Mouse (Mus musculus) limb, embryonic 11.5 days (tissue): ENCODE data around the gene Asb16. TPM values are rescaled to one million over a fixed set of nuclear protein-coding genes. Genes with fewer than 3 reads are reported as not detected.

Source experiments
- ATAC-seq: fragments of 200-750 bp; cut with Nextera tagmentation; 2 replicates; pipeline ENCODE4 v1.8.0; 2017; ENCODE audit warnings: low read depth; ENCODE audit not compliant: insufficient number of reproducible peaks, low FRiP score, low TSS enrichment
- DNase-seq: peaks from one replicate; pipeline ENCODE4 v3.0.0-alpha.2; 2015; ENCODE audit warnings: low spot score
- H3K27ac ChIP-seq: fragments of 300-500 bp; sonication (generic); replicated peaks from 2 replicates; pipeline ENCODE4 v1.5.1; 2014; ENCODE audit warnings: low read depth, mild to moderate bottlenecking, low read length
- H3K27me3 ChIP-seq: fragments of 300-500 bp; sonication (generic); 2 replicates; pipeline ENCODE4 v1.6.1; 2014; ENCODE audit warnings: mild to moderate bottlenecking, low read length, mixed read lengths; ENCODE audit not compliant: control insufficient read depth, insufficient read depth
- H3K36me3 ChIP-seq: fragments of 300-500 bp; sonication (generic); 2 replicates; pipeline ENCODE4 v1.6.1; 2014; ENCODE audit warnings: mild to moderate bottlenecking, low read length, moderate library complexity, mixed read lengths; ENCODE audit not compliant: control insufficient read depth, insufficient read depth
- H3K4me1 ChIP-seq: fragments of 300-500 bp; sonication (generic); 2 replicates; pipeline ENCODE4 v1.6.1; 2014; ENCODE audit warnings: low read length, mixed read lengths; ENCODE audit not compliant: control insufficient read depth, insufficient read depth
- H3K4me2 ChIP-seq: fragments of 300-500 bp; sonication (generic); 2 replicates; pipeline ENCODE4 v1.6.1; 2014; ENCODE audit warnings: low read depth, mild to moderate bottlenecking, moderate library complexity; ENCODE audit not compliant: severe bottlenecking
- H3K4me3 ChIP-seq: fragments of 300-500 bp; sonication (generic); 2 replicates; pipeline ENCODE4 v1.5.1; 2014; ENCODE audit warnings: low read depth, low read length
- H3K9ac ChIP-seq: fragments of 300-500 bp; sonication (generic); 2 replicates; pipeline ENCODE4 v1.6.1; 2014; ENCODE audit warnings: mild to moderate bottlenecking, low read length
- H3K9me3 ChIP-seq: fragments of 300-500 bp; sonication (generic); 2 replicates; pipeline ENCODE4 v1.6.1; 2016; ENCODE audit warnings: low read length; ENCODE audit not compliant: control insufficient read depth
- WGBS: fragments of 180-500 bp; shearing (Covaris S2); extraction: QIAGEN DNeasy Blood & Tissue Kit; methylation state at CpG from one replicate; pipeline ENCODE4 v1.1.7; 2014; 5-methylcytosine and 5-hydroxymethylcytosine counted together
- polyA plus RNA-seq: library from polyadenylated mRNA; unstranded; fragments of >200 nt; fragmentation: Nextera tagmentation; extraction: Ambion mirVana; gene quantifications from 2 replicates; pipeline ENCODE4 v1.2.1, GENCODE M21; 2014

Gene Asb16
- polyA plus RNA-seq, 1 experiment from 2014 or later, result 0.33 TPM

GRCm38 (mm10) chr11:102315690-102316571 lies 47.4 kb downstream of the Asb16 start:
- Histone ChIP-seq H3K27me3 (no peaks in the 10 kb centered on the region), H3K9me3 (no peaks in the 10 kb centered on the region), H3K27ac (peak overlapping the region; percentile 99; the same call in 1 of the 2 replicates), H3K9ac (peak overlapping the region; percentile 49; the same call in 1 of the 2 replicates), H3K4me3 (peak overlapping the region; percentile 95), H3K4me2 (peak overlapping the region; percentile 91), H3K36me3 (peaks cover 15% of the 10 kb centered on the region), H3K4me1 (peaks cover 15% of the 10 kb centered on the region)
- DNase-seq, result no peak
- ATAC-seq, result no peak; the same call in 1 of the 2 replicates
- 15% methylated on average over 14 of the region's 14 CpGs for WGBS

GRCm38 (mm10) chr11:102316572-102317297 lies 48.2 kb downstream of the Asb16 start:
- peak overlapping the region; percentile 99 for H3K27ac ChIP-seq
- WGBS, result under 1% methylated on average over 62 of the region's 80 CpGs
- peak; percentile 89 for DNase-seq
- H3K4me2 ChIP-seq, result peak overlapping the region; percentile 91
- H3K27me3 ChIP-seq, result no peaks in the 10 kb centered on the region
- ATAC-seq, result peak; percentile 60; the same call in 1 of the 2 replicates
- H3K36me3 ChIP-seq, result peaks cover 15% of the 10 kb centered on the region
- peaks cover 11% of the 10 kb centered on the region for H3K4me1 ChIP-seq
- H3K9me3 ChIP-seq, result no peaks in the 10 kb centered on the region
- peak overlapping the region; percentile 99 for H3K9ac ChIP-seq
- H3K4me3 ChIP-seq, result peak overlapping the region; percentile 95

DNA sequence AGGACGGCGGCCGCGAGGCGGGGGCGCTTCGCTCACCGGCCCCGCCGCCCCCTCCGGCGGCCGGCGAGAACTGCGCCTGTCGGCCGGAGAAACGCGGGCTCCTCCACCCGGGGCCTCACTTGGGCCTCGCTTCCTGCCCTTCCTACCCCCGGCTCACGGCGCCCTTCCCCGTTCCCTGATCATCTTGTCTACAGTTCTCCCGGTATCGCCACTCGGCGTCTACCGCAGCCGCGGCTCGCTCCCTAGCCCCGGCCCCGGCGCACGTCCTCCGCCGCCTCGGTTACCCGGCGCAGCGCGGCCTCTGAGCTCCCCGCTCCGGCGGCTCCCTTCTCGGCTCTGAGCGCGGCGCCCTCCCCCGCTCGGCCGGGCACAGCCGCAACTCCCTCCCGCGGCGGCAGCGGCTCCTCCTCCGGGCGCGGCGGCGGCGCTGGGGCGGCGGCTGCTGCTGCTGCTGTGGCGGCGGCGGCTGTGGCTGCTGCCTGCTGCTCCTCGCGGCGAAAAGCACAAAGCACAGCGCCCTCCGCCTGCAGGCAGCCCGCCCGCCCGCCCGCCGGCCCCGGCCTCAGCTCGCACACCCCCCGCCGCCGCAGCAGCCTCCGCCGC lies 48.9 kb downstream of the Asb16 start:
- Histone ChIP-seq H3K4me3 (peak overlapping the region; percentile 95), H3K4me1 (peaks cover 11% of the 10 kb centered on the region), H3K9ac (peak overlapping the region; percentile 99), H3K27ac (peak overlapping the region; percentile 99), H3K9me3 (no peaks in the 10 kb centered on the region), H3K4me2 (peak overlapping the region; percentile 91), H3K36me3 (peaks cover 15% of the 10 kb centered on the region), H3K27me3 (no peaks in the 10 kb centered on the region)
- peak; percentile 75 for DNase-seq
- ATAC-seq, result no peak
- under 1% methylated on average over 71 of the region's 87 CpGs for WGBS

- H3K4me1 ChIP-seq, result peaks cover 11% of the 10 kb centered on the region
- WGBS, result 0% methylated on average over 54 of the region's 77 CpGs
- H3K36me3 ChIP-seq, result peaks cover 11% of the 10 kb centered on the region
- ATAC-seq (peak; percentile 52), DNase-seq (peak; percentile 83)
- H3K9ac ChIP-seq, result peak overlapping the region; percentile 99
- H3K27me3 ChIP-seq, result no peaks in the 10 kb centered on the region
- H3K27ac ChIP-seq, result peak overlapping the region; percentile 99
- peak overlapping the region; percentile 95 for H3K4me3 ChIP-seq
- H3K9me3 ChIP-seq, result no peaks in the 10 kb centered on the region
- peak overlapping the region; percentile 91 for H3K4me2 ChIP-seq
Observed at GRCm38 (mm10) chr11:102317901-102318575, 49.5 kb downstream of the Asb16 start.

- Histone ChIP-seq H3K9ac (peak overlapping the region; percentile 99), H3K4me3 (peak overlapping the region; percentile 95), H3K4me2 (peak overlapping the region; percentile 91), H3K4me1 (peaks cover 11% of the 10 kb centered on the region), H3K9me3 (no peaks in the 10 kb centered on the region), H3K27ac (peak overlapping the region; percentile 99), H3K36me3 (peaks cover 5% of the 10 kb centered on the region; the same call in 1 of the 2 replicates), H3K27me3 (no peaks in the 10 kb centered on the region)
- ATAC-seq, result no peak
- DNase-seq, result peak; percentile 79
- under 1% methylated on average over 77 of the region's 84 CpGs for WGBS
Observed at GRCm38 (mm10) chr11:102318576-102319409, 50.2 kb downstream of the Asb16 start.

GRCm38 (mm10) chr11:102319410-102319792 lies 50.9 kb downstream of the Asb16 start, which contains the start of gene Ubtf:
Gene Ubtf, minus strand, starts transcription at chr11:102319742.
- peak within 1 kb of the TSS; percentile 99 for H3K9ac ChIP-seq
- H3K4me2 ChIP-seq, result peak within 1 kb of the TSS; percentile 91
- H3K9me3 ChIP-seq, result no peaks in the 10 kb centered on the region
- peak within 1 kb of the TSS; percentile 95 for H3K4me3 ChIP-seq
- 0% methylated on average over 25 of the region's 25 CpGs for WGBS
- no peaks in the 10 kb centered on the region for H3K36me3 ChIP-seq
- peak within 1 kb of the TSS; percentile 99 for H3K27ac ChIP-seq
- no peaks in the 10 kb centered on the region for H3K27me3 ChIP-seq
- DNase-seq (peak; percentile 76), ATAC-seq (no peak)
- H3K4me1 ChIP-seq, result peaks cover 11% of the 10 kb centered on the region

DNA sequence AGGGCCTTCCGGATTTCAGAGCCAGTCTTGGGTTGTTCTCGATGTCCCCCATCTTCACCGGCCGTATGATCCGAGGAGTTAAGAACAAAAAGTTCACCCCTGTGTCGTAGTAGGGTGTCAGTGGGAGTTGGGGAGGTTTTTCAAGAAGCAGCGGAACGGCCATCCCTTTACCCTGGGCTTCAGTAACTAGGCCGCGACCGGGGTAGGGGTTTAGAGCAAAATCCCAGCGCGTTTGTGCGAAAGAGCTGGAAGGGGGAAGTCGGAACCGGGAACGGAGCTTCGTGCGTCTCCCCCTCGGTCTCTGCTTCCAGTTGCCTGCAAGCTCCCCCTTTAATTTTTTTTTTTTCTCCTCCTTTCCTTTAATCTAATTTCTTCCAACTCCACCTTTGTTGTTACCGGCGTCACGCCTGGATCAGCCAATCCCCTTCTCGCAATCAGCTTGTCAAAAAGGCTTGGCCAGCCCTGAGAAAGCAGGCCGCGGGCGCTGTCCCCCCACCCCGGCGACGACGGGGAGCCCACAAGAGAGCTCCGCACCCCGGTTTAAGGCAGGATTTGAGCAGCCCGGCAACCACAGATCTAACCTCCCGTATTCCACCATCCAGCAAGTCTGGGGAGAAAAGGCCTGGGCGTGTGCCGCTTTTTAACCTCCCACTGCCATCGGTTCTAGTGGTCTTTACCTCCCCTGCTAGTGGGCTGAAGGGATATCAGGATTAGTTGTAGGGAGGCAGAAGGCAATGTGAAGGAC lies 51.6 kb downstream of the Asb16 start:
- Histone ChIP-seq H3K4me1 (peaks cover 11% of the 10 kb centered on the region), H3K27me3 (no peaks in the 10 kb centered on the region), H3K27ac (peak overlapping the region; percentile 99), H3K9ac (peak overlapping the region; percentile 99), H3K9me3 (no peaks in the 10 kb centered on the region), H3K36me3 (no peaks in the 10 kb centered on the region), H3K4me3 (peak overlapping the region; percentile 95), H3K4me2 (peak overlapping the region; percentile 91)
- WGBS, result under 1% methylated on average over 38 of the region's 38 CpGs
- ATAC-seq (no peak), DNase-seq (peak; percentile 80)
